Mouse (Mus musculus) intestine, postnatal 0 days (tissue): ENCODE measurements around the gene Dlg2. TPM values are rescaled to one million over a fixed set of nuclear protein-coding genes. Genes with fewer than 3 reads are reported as not detected.

ENCODE experiments used
- ATAC-seq: fragments of 200-750 bp; cut with Nextera tagmentation; 2 replicates; pipeline ENCODE4 v1.8.0; 2017; ENCODE audit warnings: mild to moderate bottlenecking, moderate TSS enrichment, moderate library complexity
- H3K27ac ChIP-seq: fragments of 300-500 bp; sonication (generic); 2 replicates; pipeline ENCODE4 v1.5.1; 2014; ENCODE audit warnings: mild to moderate bottlenecking, low read depth, low read length, moderate library complexity
- H3K27me3 ChIP-seq: fragments of 300-500 bp; sonication (generic); replicated peaks from 2 replicates; pipeline ENCODE4 v1.6.1; 2014; ENCODE audit warnings: low read length, mixed read lengths; ENCODE audit not compliant: control insufficient read depth, insufficient read depth
- H3K36me3 ChIP-seq: fragments of 300-500 bp; sonication (generic); 2 replicates; pipeline ENCODE4 v1.6.1; 2014; ENCODE audit warnings: mild to moderate bottlenecking, moderate library complexity; ENCODE audit not compliant: control insufficient read depth, insufficient read depth
- H3K4me1 ChIP-seq: fragments of 300-500 bp; sonication (generic); replicated peaks from 2 replicates; pipeline ENCODE4 v1.6.1; 2014; ENCODE audit warnings: antibody characterized with exemption, low read length, mixed read lengths; ENCODE audit not compliant: control insufficient read depth, insufficient read depth
- H3K4me2 ChIP-seq: fragments of 300-500 bp; sonication (generic); replicated peaks from 2 replicates; pipeline ENCODE4 v1.6.1; 2014; ENCODE audit warnings: low read depth, mild to moderate bottlenecking, moderate library complexity
- H3K4me3 ChIP-seq: fragments of 300-500 bp; sonication (generic); 2 replicates; pipeline ENCODE4 v1.5.1; 2014; ENCODE audit warnings: low read depth, low read length
- H3K9ac ChIP-seq: fragments of 300-500 bp; sonication (generic); 2 replicates; pipeline ENCODE4 v1.6.1; 2014; ENCODE audit warnings: mild to moderate bottlenecking, low read depth, low read length
- H3K9me3 ChIP-seq: fragments of 300-500 bp; sonication (generic); 2 replicates; pipeline ENCODE4 v1.6.1; 2016; ENCODE audit warnings: mixed run types; ENCODE audit not compliant: control insufficient read depth
- CTCF ChIP-seq: sonication (generic); IDR thresholded peaks from 2 replicates; pipeline ENCODE4 v1.5.1; 2016; ENCODE audit warnings: low read depth, mild to moderate bottlenecking, control low read depth, antibody characterized with exemption, moderate library complexity
- WGBS: fragments of 180-500 bp; shearing (Covaris S2); extraction: QIAGEN DNeasy Blood & Tissue Kit; methylation state at CpG from one replicate; pipeline ENCODE4 v1.1.7; 2014; 5-methylcytosine and 5-hydroxymethylcytosine counted together
- polyA plus RNA-seq: library from polyadenylated mRNA; unstranded; fragments of >200 nt; fragmentation: Nextera tagmentation; extraction: Ambion mirVana; gene quantifications from 2 replicates; pipeline ENCODE4 v1.2.1, GENCODE M21; 2015

Gene Dlg2
- polyA plus RNA-seq, 1 experiment from 2014 or later = 1.1 TPM

GRCm38 (mm10) chr7:91711184-91711583, 1234.7 kb downstream of the Dlg2 start:
- Histone ChIP-seq H3K4me2 (no peak overlapping the region), H3K27me3 (no peaks in the 10 kb centered on the region), H3K9me3 (no peaks in the 10 kb centered on the region), H3K27ac (no peak overlapping the region), H3K9ac (no peak overlapping the region), H3K4me1 (no peaks in the 10 kb centered on the region), H3K36me3 (no peaks in the 10 kb centered on the region), H3K4me3 (no peak overlapping the region)
- WGBS = 80% methylated on average over 6 of the region's 6 CpGs
- no peak for TF ChIP-seq CTCF
- ATAC-seq = no peak

- TF ChIP-seq CTCF = no peak
- H3K9me3 ChIP-seq = no peaks in the 10 kb centered on the region
- no peaks in the 10 kb centered on the region for H3K4me1 ChIP-seq
- ATAC-seq = no peak
- no peaks in the 10 kb centered on the region for H3K27me3 ChIP-seq
- H3K27ac ChIP-seq = no peak overlapping the region
- no peak overlapping the region for H3K4me3 ChIP-seq
- no peaks in the 10 kb centered on the region for H3K36me3 ChIP-seq
- no peak overlapping the region for H3K9ac ChIP-seq
- H3K4me2 ChIP-seq = no peak overlapping the region
- 66% methylated on average over 1 of the region's 1 CpGs for WGBS
Measured at GRCm38 (mm10) chr7:91715776-91716175, 1239.3 kb downstream of the Dlg2 start.

- no peak for TF ChIP-seq CTCF
- Histone ChIP-seq H3K9ac (no peak overlapping the region), H3K36me3 (no peaks in the 10 kb centered on the region), H3K27ac (no peak overlapping the region), H3K4me2 (no peak overlapping the region), H3K27me3 (no peaks in the 10 kb centered on the region), H3K4me3 (no peak overlapping the region), H3K4me1 (no peaks in the 10 kb centered on the region), H3K9me3 (no peaks in the 10 kb centered on the region)
- WGBS = 66% methylated on average over 6 of the region's 6 CpGs
- ATAC-seq = no peak
Measured at GRCm38 (mm10) chr7:91716696-91717095, 1240.2 kb downstream of the Dlg2 start.

GRCm38 (mm10) chr7:91720318-91720717, 1243.8 kb downstream of the Dlg2 start:
- H3K9me3 ChIP-seq = no peaks in the 10 kb centered on the region
- TF ChIP-seq CTCF = no peak
- no peak overlapping the region for H3K27ac ChIP-seq
- ATAC-seq = no peak
- no peak overlapping the region for H3K4me2 ChIP-seq
- H3K36me3 ChIP-seq = no peaks in the 10 kb centered on the region
- H3K27me3 ChIP-seq = no peaks in the 10 kb centered on the region
- H3K9ac ChIP-seq = no peak overlapping the region
- H3K4me3 ChIP-seq = no peak overlapping the region
- no peaks in the 10 kb centered on the region for H3K4me1 ChIP-seq

- Histone ChIP-seq H3K9me3 (no peaks in the 10 kb centered on the region), H3K4me3 (no peak overlapping the region), H3K9ac (no peak overlapping the region), H3K4me1 (no peaks in the 10 kb centered on the region), H3K4me2 (no peak overlapping the region), H3K27me3 (no peaks in the 10 kb centered on the region), H3K36me3 (no peaks in the 10 kb centered on the region), H3K27ac (no peak overlapping the region)
- ATAC-seq = no peak
- no peak for TF ChIP-seq CTCF
- 78% methylated on average over 5 of the region's 5 CpGs for WGBS
Measured at GRCm38 (mm10) chr7:91724397-91724796, 1247.9 kb downstream of the Dlg2 start.

GRCm38 (mm10) chr7:91740748-91741147, 1264.3 kb downstream of the Dlg2 start:
- Histone ChIP-seq H3K27me3 (no peaks in the 10 kb centered on the region), H3K9ac (no peak overlapping the region), H3K4me2 (no peak overlapping the region), H3K27ac (no peak overlapping the region), H3K4me1 (no peaks in the 10 kb centered on the region), H3K4me3 (no peak overlapping the region), H3K9me3 (no peaks in the 10 kb centered on the region), H3K36me3 (no peaks in the 10 kb centered on the region)
- 75% methylated on average over 3 of the region's 3 CpGs for WGBS
- no peak for TF ChIP-seq CTCF
- ATAC-seq = no peak

- no peak overlapping the region for H3K4me2 ChIP-seq
- H3K4me3 ChIP-seq = no peak overlapping the region
- H3K36me3 ChIP-seq = no peaks in the 10 kb centered on the region
- no peak overlapping the region for H3K9ac ChIP-seq
- no peaks in the 10 kb centered on the region for H3K27me3 ChIP-seq
- no peak for TF ChIP-seq CTCF
- H3K27ac ChIP-seq = no peak overlapping the region
- no peak for ATAC-seq
- H3K9me3 ChIP-seq = no peaks in the 10 kb centered on the region
- no peaks in the 10 kb centered on the region for H3K4me1 ChIP-seq
Measured at GRCm38 (mm10) chr7:91753151-91753861, 1276.8 kb downstream of the Dlg2 start.
